Mouse (Mus musculus): Measurements from ENCODE around the gene Abcc9. TPM values are rescaled to one million over a fixed set of nuclear protein-coding genes. Genes with fewer than 3 reads are reported as not detected.

The Abcc9 gene
- polyA plus RNA-seq, 1 experiment from 2014 or later = 2.4 TPM

- Histone ChIP-seq H3K4me2 (replicated peaks) (no peak overlapping the region), H3K36me3 (no peaks in the 10 kb centered on the region), H3K4me3 (no peak overlapping the region), H3K9me3 (no peaks in the 10 kb centered on the region), H3K27me3 (replicated peaks) (no peaks in the 10 kb centered on the region), H3K4me1 (no peaks in the 10 kb centered on the region), H3K27ac (no peak overlapping the region), H3K9ac (no peak overlapping the region)
- ATAC-seq (ENCODE audit: low FRiP score, low read depth) = no peak
- WGBS = 72% methylated on average over 1 of the region's 1 CpGs
Observed at GRCm38 (mm10) chr6:142561151-142561550, 141.0 kb downstream of the Abcc9 start.

GRCm38 (mm10) chr6:142558772-142559679 lies 143.1 kb downstream of the Abcc9 start:
- H3K4me2 ChIP-seq (replicated peaks) = no peak overlapping the region
- no peak overlapping the region for H3K4me3 ChIP-seq
- no peaks in the 10 kb centered on the region for H3K4me1 ChIP-seq
- WGBS = 81% methylated on average over 10 of the region's 10 CpGs
- no peaks in the 10 kb centered on the region for H3K36me3 ChIP-seq
- ATAC-seq (ENCODE audit: low FRiP score, low read depth) = no peak
- no peaks in the 10 kb centered on the region for H3K9me3 ChIP-seq
- no peaks in the 10 kb centered on the region for H3K27me3 ChIP-seq (replicated peaks)
- H3K9ac ChIP-seq = no peak overlapping the region
- H3K27ac ChIP-seq = no peak overlapping the region

- no peak overlapping the region for H3K4me2 ChIP-seq (replicated peaks)
- no peak for ATAC-seq (ENCODE audit: low FRiP score, low read depth)
- no peaks in the 10 kb centered on the region for H3K9me3 ChIP-seq
- H3K36me3 ChIP-seq = no peaks in the 10 kb centered on the region
- no peaks in the 10 kb centered on the region for H3K27me3 ChIP-seq (replicated peaks)
- no peak overlapping the region for H3K4me3 ChIP-seq
- 84% methylated on average over 10 of the region's 10 CpGs for WGBS
- no peak overlapping the region for H3K9ac ChIP-seq
- no peaks in the 10 kb centered on the region for H3K4me1 ChIP-seq
- H3K27ac ChIP-seq = no peak overlapping the region
Observed at GRCm38 (mm10) chr6:142558076-142558475, 144.0 kb downstream of the Abcc9 start.

- Histone ChIP-seq H3K4me2 (replicated peaks) (no peak overlapping the region), H3K4me1 (no peaks in the 10 kb centered on the region), H3K9me3 (no peaks in the 10 kb centered on the region), H3K9ac (no peak overlapping the region), H3K36me3 (no peaks in the 10 kb centered on the region), H3K27me3 (replicated peaks) (no peaks in the 10 kb centered on the region), H3K4me3 (no peak overlapping the region), H3K27ac (no peak overlapping the region)
- 77% methylated on average over 1 of the region's 1 CpGs for WGBS
- no peak for ATAC-seq (ENCODE audit: low FRiP score, low read depth)
Observed at GRCm38 (mm10) chr6:142555988-142556387, 146.1 kb downstream of the Abcc9 start.

DNA sequence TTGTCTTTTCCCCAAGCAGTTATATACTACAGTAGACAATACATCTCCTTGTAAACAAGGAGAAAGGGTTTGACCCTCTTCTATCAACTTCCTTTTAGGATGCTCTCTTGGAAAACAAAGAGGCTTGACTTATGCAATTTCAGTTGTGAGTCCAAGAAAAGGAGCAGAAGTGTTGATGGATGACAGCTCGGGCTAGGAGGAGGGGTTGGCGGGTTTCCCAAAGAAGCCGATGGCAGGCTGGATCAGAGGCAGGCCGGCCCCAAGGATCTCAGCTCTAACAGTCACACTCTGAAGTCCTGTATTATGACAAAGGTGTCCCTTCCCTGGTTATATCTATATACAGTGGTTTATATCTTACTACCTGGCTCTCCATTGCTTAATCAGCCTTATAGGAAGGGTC lies 150.6 kb downstream of the Abcc9 start:
- Histone ChIP-seq H3K27ac (no peak overlapping the region), H3K4me2 (replicated peaks) (no peak overlapping the region), H3K4me1 (no peaks in the 10 kb centered on the region), H3K9ac (no peak overlapping the region), H3K4me3 (no peak overlapping the region), H3K27me3 (replicated peaks) (no peaks in the 10 kb centered on the region), H3K9me3 (no peaks in the 10 kb centered on the region), H3K36me3 (no peaks in the 10 kb centered on the region)
- 86% methylated on average over 4 of the region's 4 CpGs for WGBS
- no peak for ATAC-seq (ENCODE audit: low FRiP score, low read depth)

DNA sequence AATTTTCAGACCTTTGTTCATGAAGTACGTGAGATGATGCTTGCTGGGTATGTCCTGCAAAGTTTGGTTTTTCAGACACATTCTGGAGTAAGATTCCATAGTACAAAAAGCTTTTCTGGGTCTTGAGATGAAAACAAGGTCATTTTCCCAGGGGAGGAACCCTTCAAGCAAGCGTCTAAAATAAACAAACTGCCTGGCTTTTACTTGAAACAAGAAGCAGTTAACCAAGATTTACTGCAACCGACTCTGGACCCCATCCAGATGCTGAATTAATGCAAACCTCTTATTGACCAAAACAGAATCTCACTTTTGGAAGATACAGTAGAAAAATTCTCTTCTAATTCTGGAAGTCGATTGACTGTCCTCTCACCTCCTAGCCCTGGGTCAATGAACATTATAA lies 151.2 kb downstream of the Abcc9 start:
- H3K4me2 ChIP-seq (replicated peaks) = no peak overlapping the region
- ATAC-seq (ENCODE audit: low FRiP score, low read depth) = no peak
- no peak overlapping the region for H3K9ac ChIP-seq
- no peaks in the 10 kb centered on the region for H3K27me3 ChIP-seq (replicated peaks)
- no peaks in the 10 kb centered on the region for H3K4me1 ChIP-seq
- no peak overlapping the region for H3K27ac ChIP-seq
- WGBS = 65% methylated on average over 4 of the region's 4 CpGs
- no peak overlapping the region for H3K4me3 ChIP-seq
- H3K9me3 ChIP-seq = no peaks in the 10 kb centered on the region
- H3K36me3 ChIP-seq = no peaks in the 10 kb centered on the region

GRCm38 (mm10) chr6:142548377-142548776 lies 153.7 kb downstream of the Abcc9 start:
- no peak for ATAC-seq (ENCODE audit: low FRiP score, low read depth)

GRCm38 (mm10) chr6:142545132-142545531 lies 157.0 kb downstream of the Abcc9 start:
- ATAC-seq (ENCODE audit: low FRiP score, low read depth) = no peak
- Histone ChIP-seq H3K36me3 (no peaks in the 10 kb centered on the region), H3K4me1 (no peaks in the 10 kb centered on the region), H3K9ac (no peak overlapping the region), H3K27me3 (replicated peaks) (no peaks in the 10 kb centered on the region), H3K9me3 (no peaks in the 10 kb centered on the region), H3K4me2 (replicated peaks) (0 out of 2 replicates have a peak overlapping the region, but pooled peaks have one; percentile 16), H3K27ac (no peak overlapping the region), H3K4me3 (no peak overlapping the region)
- WGBS = 52% methylated on average over 14 of the region's 14 CpGs

More at GRCm38 (mm10) chr6:142548377-142548776, 153.7 kb downstream of the Abcc9 start:
- Histone ChIP-seq H3K4me1 (no peaks in the 10 kb centered on the region), H3K9me3 (no peaks in the 10 kb centered on the region), H3K9ac (no peak overlapping the region), H3K36me3 (no peaks in the 10 kb centered on the region), H3K4me2 (replicated peaks) (no peak overlapping the region), H3K27me3 (replicated peaks) (no peaks in the 10 kb centered on the region), H3K4me3 (no peak overlapping the region), H3K27ac (no peak overlapping the region)
- 83% methylated on average over 2 of the region's 2 CpGs for WGBS

- no peaks in the 10 kb centered on the region for H3K36me3 ChIP-seq
- WGBS = 79% methylated on average over 4 of the region's 4 CpGs
- H3K27ac ChIP-seq = no peak overlapping the region
- no peaks in the 10 kb centered on the region for H3K4me1 ChIP-seq
- no peak overlapping the region for H3K4me2 ChIP-seq (replicated peaks)
- H3K4me3 ChIP-seq = no peak overlapping the region
- no peaks in the 10 kb centered on the region for H3K27me3 ChIP-seq (replicated peaks)
- H3K9ac ChIP-seq = no peak overlapping the region
- no peak for ATAC-seq (ENCODE audit: low FRiP score, low read depth)
- H3K9me3 ChIP-seq = no peaks in the 10 kb centered on the region
Observed at GRCm38 (mm10) chr6:142543648-142544047, 158.5 kb downstream of the Abcc9 start.

DNA sequence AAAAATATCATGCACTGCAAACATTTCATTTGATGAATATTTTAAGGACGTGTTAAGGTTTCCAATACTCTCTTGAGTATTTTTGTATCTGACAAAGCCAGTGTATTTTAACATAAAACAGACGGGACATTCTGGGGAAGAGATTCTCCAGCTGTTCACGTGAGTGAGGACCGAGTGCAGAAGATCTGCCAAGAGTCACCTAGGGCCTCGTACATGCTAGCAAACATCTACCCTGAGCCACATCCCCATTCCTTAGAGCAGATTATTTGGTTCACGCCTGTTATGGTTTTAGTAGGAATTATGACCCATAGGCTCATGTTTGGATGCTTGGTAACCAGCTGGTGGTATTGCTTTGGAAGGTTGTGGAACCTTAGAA lies 159.3 kb downstream of the Abcc9 start:
- whole genome bisulfite sequencing = 86% methylated on average over 6 of the region's 6 CpGs
- ATAC-seq (ENCODE audit: low FRiP score, low read depth) = no peak
- no peaks in the 10 kb centered on the region for H3K27me3 ChIP-seq (replicated peaks)

GRCm38 (mm10) chr6:142542082-142542799 lies 159.9 kb downstream of the Abcc9 start:
- no peaks in the 10 kb centered on the region for H3K9me3 ChIP-seq
- no peak overlapping the region for H3K9ac ChIP-seq
- H3K27me3 ChIP-seq (replicated peaks) = no peaks in the 10 kb centered on the region
- WGBS = 78% methylated on average over 8 of the region's 8 CpGs
- H3K36me3 ChIP-seq = no peaks in the 10 kb centered on the region
- H3K4me2 ChIP-seq (replicated peaks) = no peak overlapping the region
- no peak overlapping the region for H3K27ac ChIP-seq
- no peak overlapping the region for H3K4me3 ChIP-seq
- no peaks in the 10 kb centered on the region for H3K4me1 ChIP-seq
- ATAC-seq (ENCODE audit: low FRiP score, low read depth) = no peak

More for the DNA sequence above, 159.3 kb downstream of the Abcc9 start:
- Histone ChIP-seq H3K27ac (no peak overlapping the region), H3K4me2 (replicated peaks) (no peak overlapping the region), H3K4me1 (no peaks in the 10 kb centered on the region), H3K36me3 (no peaks in the 10 kb centered on the region), H3K9me3 (no peaks in the 10 kb centered on the region), H3K4me3 (no peak overlapping the region), H3K9ac (no peak overlapping the region)

DNA sequence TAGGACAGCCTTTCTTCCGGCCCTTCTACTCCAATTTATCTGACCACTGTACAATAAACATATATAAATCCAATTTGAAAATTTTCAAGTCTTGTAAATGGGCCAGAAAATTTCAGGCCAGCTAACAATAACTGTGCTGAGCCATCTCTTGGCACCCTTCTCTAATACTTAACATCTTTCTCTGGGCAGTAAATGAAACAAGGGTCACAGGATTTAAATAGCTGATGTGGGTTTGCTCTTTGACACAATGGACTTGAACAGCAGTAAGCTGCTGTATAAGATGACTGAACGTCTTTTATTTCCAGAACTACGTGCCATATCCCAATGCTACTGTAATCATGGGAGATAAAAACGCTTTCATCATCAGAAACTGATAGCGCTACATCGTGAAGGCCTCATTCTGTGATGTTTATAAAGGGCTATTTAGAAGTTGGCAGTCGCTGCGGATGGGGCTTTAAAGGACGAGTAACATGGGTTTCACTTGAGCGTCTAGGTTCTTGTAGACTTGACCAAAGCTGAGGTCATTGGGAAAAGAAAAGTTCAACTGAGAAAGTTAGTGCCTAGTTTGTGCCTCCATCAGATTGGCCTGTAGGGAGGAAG lies 161.5 kb downstream of the Abcc9 start:
- H3K36me3 ChIP-seq = no peaks in the 10 kb centered on the region
- H3K9me3 ChIP-seq = no peaks in the 10 kb centered on the region
- WGBS = 90% methylated on average over 10 of the region's 10 CpGs
- H3K27me3 ChIP-seq (replicated peaks) = no peaks in the 10 kb centered on the region
- ATAC-seq (ENCODE audit: low FRiP score, low read depth) = no peak
- H3K4me3 ChIP-seq = no peak overlapping the region
- H3K27ac ChIP-seq = no peak overlapping the region
- no peak overlapping the region for H3K4me2 ChIP-seq (replicated peaks)
- no peak overlapping the region for H3K9ac ChIP-seq
- no peaks in the 10 kb centered on the region for H3K4me1 ChIP-seq

Data from neural tube, embryonic 12.5 days (tissue).